8 mouse cellular contexts compared by ENCODE assay signal in genomic region chr8:121113261-121113660, GRCm38 (mm10). TPM values are rescaled to one million over a fixed set of nuclear protein-coding genes. Genes with fewer than 3 reads are reported as not detected.
DNase-seq lines count a peak whose midpoint lies in the region; ATAC-seq and TF ChIP-seq lines count a peak whose summit lies in the region.

No protein-coding gene starts in this region.

- no peak overlapping the region for H3K4me2 ChIP-seq in forebrain, embryonic 11.5 days (ENCODE audit: low read depth, low read length, severe bottlenecking)
- peak overlapping the region; percentile 37; the same call in 1 of the 2 replicates for H3K4me2 ChIP-seq in heart, embryonic 15.5 days
- no peak overlapping the region for H3K4me2 ChIP-seq in liver, postnatal 0 days (ENCODE audit: low read depth, low read length)
- 0 out of 2 replicates have a peak overlapping the region, but pooled peaks have one; percentile 5 for H3K4me2 ChIP-seq in neural tube, embryonic 15.5 days

- H3K4me3 ChIP-seq in E14TG2a.4 (replicated peaks; ENCODE audit: low read length) = no peak overlapping the region; the same call in 1 of the 2 replicates
- no peak overlapping the region for H3K4me3 ChIP-seq in forebrain, embryonic 11.5 days (ENCODE audit: low read depth, low read length)
- H3K4me3 ChIP-seq in heart, embryonic 15.5 days = no peak overlapping the region
- no peak overlapping the region for H3K4me3 ChIP-seq in liver, postnatal 0 days (ENCODE audit: low read depth, low read length)
- no peak overlapping the region for H3K4me3 ChIP-seq in neural tube, embryonic 15.5 days (replicated peaks)

- DNase-seq in c-Kit-positive CD71-negative TER-119-negative erythroid progenitor cells, embryonic 14.5 days (ENCODE audit: low read depth) = peak; percentile 91
- DNase-seq in forebrain, embryonic 11.5 days (ENCODE audit: low spot score) = peak; percentile 98
- DNase-seq in layer of hippocampus, adult 11-12 months (ENCODE audit: low spot score) = peak; percentile 95
- DNase-seq in liver, postnatal 0 days = peak; percentile 93
- peak; percentile 97 for DNase-seq in testis, postnatal 10 days (ENCODE audit: low spot score)

- H3K9ac ChIP-seq in forebrain, embryonic 11.5 days (ENCODE audit: low read length) = no peak overlapping the region
- H3K9ac ChIP-seq in heart, embryonic 15.5 days = no peak overlapping the region
- no peak overlapping the region for H3K9ac ChIP-seq in liver, postnatal 0 days (replicated peaks)
- H3K9ac ChIP-seq in neural tube, embryonic 15.5 days (replicated peaks) = no peak overlapping the region

- H3K4me1 ChIP-seq in E14TG2a.4 (replicated peaks; ENCODE audit: low read depth, low read length) = peaks cover 24% of the 10 kb centered on the region
- peaks cover 11% of the 10 kb centered on the region; the same call in 1 of the 2 replicates for H3K4me1 ChIP-seq in forebrain, embryonic 11.5 days (replicated peaks; ENCODE audit: control insufficient read depth, insufficient read depth, low read length)
- H3K4me1 ChIP-seq in heart, embryonic 15.5 days (replicated peaks) = peaks cover 40% of the 10 kb centered on the region
- H3K4me1 ChIP-seq in liver, postnatal 0 days (ENCODE audit: insufficient read depth) = peaks cover 6% of the 10 kb centered on the region; the same call in 1 of the 2 replicates
- H3K4me1 ChIP-seq in neural tube, embryonic 15.5 days = peaks cover 27% of the 10 kb centered on the region

- no peak overlapping the region for H3K27ac ChIP-seq in forebrain, embryonic 11.5 days (ENCODE audit: low read depth, low read length)
- no peak overlapping the region for H3K27ac ChIP-seq in heart, embryonic 15.5 days
- H3K27ac ChIP-seq in liver, postnatal 0 days (ENCODE audit: low read depth) = no peak overlapping the region
- H3K27ac ChIP-seq in neural tube, embryonic 15.5 days (replicated peaks) = no peak overlapping the region

- WGBS in forebrain, embryonic 11.5 days = under 1% methylated on average over 21 of the region's 21 CpGs
- under 1% methylated on average over 21 of the region's 21 CpGs for WGBS in heart, embryonic 15.5 days
- WGBS in liver, postnatal 0 days (ENCODE audit: insufficient replicate concordance) = under 1% methylated on average over 21 of the region's 21 CpGs
- WGBS in neural tube, embryonic 15.5 days = 1% methylated on average over 21 of the region's 21 CpGs

- H3K9me3 ChIP-seq in E14TG2a.4 (ENCODE audit: low read length) = no peaks in the 10 kb centered on the region
- no peaks in the 10 kb centered on the region for H3K9me3 ChIP-seq in forebrain, embryonic 11.5 days (ENCODE audit: control insufficient read depth, low read length)
- H3K9me3 ChIP-seq in heart, embryonic 15.5 days (replicated peaks) = no peaks in the 10 kb centered on the region
- no peaks in the 10 kb centered on the region for H3K9me3 ChIP-seq in liver, postnatal 0 days (ENCODE audit: low read length)
- H3K9me3 ChIP-seq in neural tube, embryonic 15.5 days (replicated peaks) = no peaks in the 10 kb centered on the region

- peak; percentile 91 for TF ChIP-seq CTCF in E14TG2a.4 (conservative IDR thresholded peaks at IDR 0.05; ENCODE audit: low read length)
- peak; percentile 98 for TF ChIP-seq CTCF in liver, postnatal 0 days (IDR thresholded peaks at IDR 0.05; ENCODE audit: low read depth)

- TF ChIP-seq EP300 in liver, postnatal 0 days (IDR thresholded peaks at IDR 0.05; ENCODE audit: low read depth) = no peak

- H3K27me3 ChIP-seq in E14TG2a.4 (ENCODE audit: insufficient read depth, low read length) = peaks cover 75% of the 10 kb centered on the region
- peaks cover 48% of the 10 kb centered on the region for H3K27me3 ChIP-seq in forebrain, embryonic 11.5 days (ENCODE audit: control insufficient read depth, insufficient read depth, low read length)
- H3K27me3 ChIP-seq in heart, embryonic 15.5 days = peaks cover 52% of the 10 kb centered on the region
- H3K27me3 ChIP-seq in liver, postnatal 0 days (ENCODE audit: insufficient read depth, low read length) = peaks cover 48% of the 10 kb centered on the region
- H3K27me3 ChIP-seq in neural tube, embryonic 15.5 days (replicated peaks) = peaks cover 65% of the 10 kb centered on the region

- peak; percentile 35; the same call in 1 of the 2 replicates for ATAC-seq in forebrain, embryonic 11.5 days (replicated peaks; ENCODE audit: low FRiP score)
- no peak for ATAC-seq in heart, embryonic 15.5 days (replicated peaks; ENCODE audit: insufficient number of reproducible peaks, insufficient read depth, low FRiP score, low read depth)
- peak; percentile 71 for ATAC-seq in liver, postnatal 0 days
- ATAC-seq in neural tube, embryonic 15.5 days (ENCODE audit: low FRiP score) = peak; percentile 19; the same call in 1 of the 2 replicates

- H3K36me3 ChIP-seq in E14TG2a.4 (ENCODE audit: insufficient read depth, low read length) = no peaks in the 10 kb centered on the region
- H3K36me3 ChIP-seq in forebrain, embryonic 11.5 days (ENCODE audit: control insufficient read depth, insufficient read depth, low read length) = no peaks in the 10 kb centered on the region
- H3K36me3 ChIP-seq in heart, embryonic 15.5 days = no peaks in the 10 kb centered on the region
- no peaks in the 10 kb centered on the region for H3K36me3 ChIP-seq in liver, postnatal 0 days (replicated peaks; ENCODE audit: insufficient read depth, low read length)
- no peaks in the 10 kb centered on the region for H3K36me3 ChIP-seq in neural tube, embryonic 15.5 days

RNA-seq across cellular contexts. Expression of gene Foxc2, which starts 2.7 kb away (rescaled TPM):
- 6.1 and 6.3 TPM in 2 replicates for polyA plus RNA-seq in forebrain, embryonic 11.5 days (2014; fragmentation: Nextera tagmentation; extraction: Ambion mirVana)
- 6.4 and 8.5 TPM in 2 replicates for polyA plus RNA-seq in heart, embryonic 15.5 days (2015; fragmentation: Nextera tagmentation; extraction: Ambion mirVana)
- polyA plus RNA-seq in liver, postnatal 0 days (2015; fragmentation: Nextera tagmentation; extraction: Ambion mirVana) = 0.04 and 0.05 TPM in 2 replicates
- 3.4 TPM in 2 replicates for polyA plus RNA-seq in neural tube, embryonic 15.5 days (2015; fragmentation: Nextera tagmentation; extraction: Ambion mirVana)

RNA-seq across cellular contexts. Expression of gene Mthfsd, which starts 5.1 kb away (rescaled TPM):
- 52.8 and 58.7 TPM in 2 replicates for polyA plus RNA-seq in forebrain, embryonic 11.5 days (2014; fragmentation: Nextera tagmentation; extraction: Ambion mirVana)
- 29.7 and 38.2 TPM in 2 replicates for polyA plus RNA-seq in heart, embryonic 15.5 days (2015; fragmentation: Nextera tagmentation; extraction: Ambion mirVana)
- polyA plus RNA-seq in liver, postnatal 0 days (2015; fragmentation: Nextera tagmentation; extraction: Ambion mirVana) = 12.9 and 13.7 TPM in 2 replicates
- polyA plus RNA-seq in neural tube, embryonic 15.5 days (2015; fragmentation: Nextera tagmentation; extraction: Ambion mirVana) = 50.6 and 52.5 TPM in 2 replicates

RNA-seq across cellular contexts. Expression of gene Foxl1, which starts 14.5 kb away (rescaled TPM):
- polyA plus RNA-seq in forebrain, embryonic 11.5 days (2014; fragmentation: Nextera tagmentation; extraction: Ambion mirVana) = 0.39 and 0.81 TPM in 2 replicates
- 0.34 and 0.94 TPM in 2 replicates for polyA plus RNA-seq in heart, embryonic 15.5 days (2015; fragmentation: Nextera tagmentation; extraction: Ambion mirVana)
- polyA plus RNA-seq in liver, postnatal 0 days (2015; fragmentation: Nextera tagmentation; extraction: Ambion mirVana) = not detected in 2 replicates
- polyA plus RNA-seq in neural tube, embryonic 15.5 days (2015; fragmentation: Nextera tagmentation; extraction: Ambion mirVana) = 0.15 and 0.51 TPM in 2 replicates

RNA-seq across cellular contexts. Expression of gene Foxf1, which starts 29.1 kb away (rescaled TPM):
- 0.17 and 0.91 TPM in 2 replicates for polyA plus RNA-seq in forebrain, embryonic 11.5 days (2014; fragmentation: Nextera tagmentation; extraction: Ambion mirVana)
- 3.3 and 9.6 TPM in 2 replicates for polyA plus RNA-seq in heart, embryonic 15.5 days (2015; fragmentation: Nextera tagmentation; extraction: Ambion mirVana)
- 2.7 and 3.1 TPM in 2 replicates for polyA plus RNA-seq in liver, postnatal 0 days (2015; fragmentation: Nextera tagmentation; extraction: Ambion mirVana)
- 1.6 and 15.7 TPM in 2 replicates for polyA plus RNA-seq in neural tube, embryonic 15.5 days (2015; fragmentation: Nextera tagmentation; extraction: Ambion mirVana)

Comparison
In these comparisons a context has a peak if more than half of its experiments do, and no peak if none do; other contexts are left out.
1. H3K4me2 ChIP-seq: peak in heart, embryonic 15.5 days (single experiment) and neural tube, embryonic 15.5 days (single experiment); none in forebrain, embryonic 11.5 days (single experiment) and liver, postnatal 0 days (single experiment).
2. Peak in every context shown above with its lines, with median percentiles within 50 percentile points of each other: DNase-seq.